Mouse (Mus musculus): ENCODE data around the gene Defb29.

GRCm38 (mm10) chr2:152588450-152588849 is 48.6 kb upstream of the Defb29 start:
- TF ChIP-seq CTCF (IDR thresholded peaks at IDR 0.05; ENCODE audit: borderline replicate concordance, insufficient read depth, low read length) (no peak), POLR2A (IDR thresholded peaks at IDR 0.05; ENCODE audit: low read depth, low read length) (no peak)

All from embryonic fibroblast, embryonic 13.5 days (primary cell).